In genomic region chr14:20930481-20931391, GRCm38 (mm10) we compare ENCODE assay signal across 8 mouse cellular contexts. TPM values are rescaled to one million over a fixed set of nuclear protein-coding genes. Genes with fewer than 3 reads are reported as not detected.
DNase-seq lines count a peak whose midpoint lies in the region; ATAC-seq lines count a peak whose summit lies in the region.

No protein-coding gene starts in this region.

- no peak for ATAC-seq in kidney, embryonic 16.5 days (ENCODE audit: low FRiP score, low TSS enrichment)

- no peaks in the 10 kb centered on the region for H3K27me3 ChIP-seq in kidney, embryonic 16.5 days (ENCODE audit: insufficient read depth, low read length)

- peak overlapping the region; percentile 88 for H3K4me2 ChIP-seq in kidney, embryonic 16.5 days (replicated peaks; ENCODE audit: low read depth, low read length)

- peaks cover 61% of the 10 kb centered on the region for H3K79me2 ChIP-seq in macrophage (ENCODE audit: inconsistent target)

- peak; percentile 8 for DNase-seq in ES-CJ7 (ENCODE audit: low read depth, low spot score)
- peak; percentile 22 to 25 for DNase-seq in adrenal gland, postnatal 36 days
- peak; percentile 44 for DNase-seq in heart, adult 8-10 months (ENCODE audit: low spot score)
- no peak for DNase-seq in natural killer cell, adult 2 months (ENCODE audit: low spot score in 2 of 2)
- DNase-seq in layer of hippocampus, adult 9-10 months (ENCODE audit: low spot score), result no peak
- no peak for DNase-seq in layer of hippocampus, postnatal 36 days

- 29% methylated on average over 8 of the region's 8 CpGs for WGBS in kidney, embryonic 16.5 days
- WGBS in macrophage (ENCODE audit: missing documents), result 66% methylated on average over 8 of the region's 8 CpGs

- H3K36me3 ChIP-seq in kidney, embryonic 16.5 days (ENCODE audit: insufficient read depth, low read length), result no peaks in the 10 kb centered on the region
- H3K36me3 ChIP-seq in macrophage (ENCODE audit: inconsistent target), result no peaks in the 10 kb centered on the region

- H3K4me3 ChIP-seq in kidney, embryonic 16.5 days (ENCODE audit: low read length), result peak overlapping the region; percentile 83
- H3K4me3 ChIP-seq in macrophage (ENCODE audit: inconsistent target), result peak overlapping the region; percentile 76

- peaks cover 24% of the 10 kb centered on the region for H3K4me1 ChIP-seq in kidney, embryonic 16.5 days (ENCODE audit: insufficient read depth, low read length)

- H3K27ac ChIP-seq in kidney, embryonic 16.5 days (ENCODE audit: low read length), result peak overlapping the region; percentile 53
- H3K27ac ChIP-seq in macrophage, result 0 out of 2 replicates have a peak overlapping the region, but pooled peaks have one; percentile 15

- peak overlapping the region; percentile 74 for H3K9ac ChIP-seq in kidney, embryonic 16.5 days (replicated peaks; ENCODE audit: low read length)

- H3K9me3 ChIP-seq in kidney, embryonic 16.5 days (ENCODE audit: low read length), result no peaks in the 10 kb centered on the region

RNA-seq across cellular contexts. Expression of gene Vcl, which starts 1.5 kb away (rescaled TPM):
- 100 to 1,000 TPM in 1 of 2 experiments, 10 to 100 TPM in 1; 85.0 to 147 TPM for total RNA-seq in adrenal gland, postnatal 36 days (2021)
- 100 to 1,000 TPM in 3 of 4 experiments, 10 to 100 TPM in 1; 91.8 to 108 (median 105) TPM for total RNA-seq in heart, adult 8-10 months (2022)
- 54.9 and 57.7 TPM in 2 replicates for polyA plus RNA-seq in kidney, embryonic 16.5 days (2015; fragmentation: Nextera tagmentation; extraction: Ambion mirVana)
- 100 to 1,000 TPM in 1 of 26 experiments, 10 to 100 TPM in 22, 1 to 10 TPM in 3; 8.6 to 161 (median 39.7) TPM for total RNA-seq in macrophage (2018; cell fraction: chromatin; rRNA removed)
- 10 to 100 TPM in 15 of 26 experiments, 1 to 10 TPM in 11; 5.2 to 49.9 (median 19.2) TPM for total RNA-seq in macrophage (2018; cell fraction: cytosol; rRNA removed)
- total RNA-seq in macrophage (2018; cell fraction: nucleus; rRNA removed), result 10 to 100 TPM in 23 of 26 experiments, 1 to 10 TPM in 3; 7.7 to 65.2 (median 34.0) TPM
- polyA plus RNA-seq in macrophage (2018), result 14.0 to 27.3 TPM (median 15.5 TPM) in 3 replicates
- total RNA-seq in layer of hippocampus, postnatal 36 days (2021), result 10 to 100 TPM; 30.5 to 36.1 TPM

Comparison
In these comparisons a context has a peak if more than half of its experiments do, and no peak if none do; other contexts are left out.
1. DNase-seq: peak in ES-CJ7 (single experiment), adrenal gland, postnatal 36 days (2 of 2) and heart, adult 8-10 months (single experiment); none in natural killer cell, adult 2 months (0 of 2), layer of hippocampus, adult 9-10 months (single experiment) and layer of hippocampus, postnatal 36 days (0 of 2).